Mouse (Mus musculus): ENCODE data around the gene Ift22.

DNA sequence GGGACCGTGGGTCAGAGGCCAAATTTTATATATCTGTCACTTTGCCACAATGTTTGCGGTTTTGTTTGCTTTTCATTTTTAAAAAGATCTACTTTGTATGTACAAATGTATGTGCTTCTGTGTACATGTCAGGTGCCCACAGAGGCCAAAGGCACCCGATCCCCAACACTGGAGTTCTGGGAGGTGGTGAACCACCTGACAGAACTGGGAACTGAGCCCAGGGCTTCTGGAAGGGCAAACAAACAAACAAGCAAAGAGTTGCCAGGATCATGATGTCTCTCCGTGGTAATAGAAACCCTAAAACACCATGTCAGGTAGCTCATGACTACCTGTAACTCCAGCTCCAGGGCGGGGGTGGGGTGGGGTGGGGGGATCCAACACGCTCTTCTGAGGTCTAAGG lies 52.1 kb downstream of the Ift22 start:
- TF ChIP-seq CTCF (IDR thresholded peaks at IDR 0.05; ENCODE audit: low read depth, low read length) (no peak), EP300 (IDR thresholded peaks at IDR 0.05; ENCODE audit: insufficient read depth, low read depth, low read length) (no peak)
